Mouse (Mus musculus): ENCODE measurements around the gene Mblac1.

Gene Mblac1

DNA sequence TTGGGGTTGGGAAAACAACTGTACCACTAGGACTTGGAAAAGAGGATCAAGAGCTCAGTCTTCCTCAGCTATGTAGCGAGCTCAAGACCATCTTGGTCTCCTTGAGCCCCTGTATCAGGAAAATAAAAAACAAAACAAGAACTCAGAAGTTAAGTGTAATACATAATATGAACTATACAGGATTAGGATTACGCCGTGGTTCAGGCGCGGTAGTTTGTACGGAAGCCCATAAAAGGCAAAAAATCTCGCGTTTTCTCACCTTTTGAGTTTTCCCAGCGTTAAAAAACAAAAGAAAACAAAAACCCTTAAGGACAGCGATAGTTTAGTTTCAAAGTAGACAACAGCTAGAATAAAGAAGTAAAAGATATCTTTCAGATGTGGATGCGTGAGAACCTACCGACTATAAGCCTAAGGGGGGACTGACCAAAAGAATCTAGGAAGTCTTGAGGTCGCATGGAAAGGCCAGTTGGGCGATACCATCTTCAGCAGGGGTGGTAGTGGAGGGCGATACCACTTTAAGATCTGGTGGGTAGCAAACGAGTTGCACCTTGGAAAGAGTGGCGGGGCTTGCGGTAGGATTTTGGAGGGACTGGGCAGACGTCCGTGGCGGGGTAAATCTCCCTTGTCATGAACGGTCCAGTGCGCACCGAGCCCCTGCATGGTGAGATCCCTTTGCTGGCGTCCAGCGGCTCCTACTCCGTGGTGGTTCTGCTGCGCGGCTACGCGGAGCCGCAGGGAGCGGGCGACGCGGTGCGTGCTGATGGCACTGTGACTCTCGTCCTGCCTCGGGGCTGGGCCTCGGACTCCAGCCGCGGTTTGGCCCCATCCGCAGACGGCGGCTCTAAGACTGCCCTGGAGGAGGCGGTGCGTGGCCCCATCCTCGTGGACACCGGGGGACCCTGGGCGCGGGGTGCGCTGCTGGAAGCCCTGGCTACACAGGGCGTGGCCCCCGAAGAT lies at the start of gene Mblac1:
Gene Mblac1, plus strand, starts transcription at position 544 of the 957 bp plus-strand sequence.
- DNase-seq (ENCODE audit: low spot score), result peak; percentile 90

DNA sequence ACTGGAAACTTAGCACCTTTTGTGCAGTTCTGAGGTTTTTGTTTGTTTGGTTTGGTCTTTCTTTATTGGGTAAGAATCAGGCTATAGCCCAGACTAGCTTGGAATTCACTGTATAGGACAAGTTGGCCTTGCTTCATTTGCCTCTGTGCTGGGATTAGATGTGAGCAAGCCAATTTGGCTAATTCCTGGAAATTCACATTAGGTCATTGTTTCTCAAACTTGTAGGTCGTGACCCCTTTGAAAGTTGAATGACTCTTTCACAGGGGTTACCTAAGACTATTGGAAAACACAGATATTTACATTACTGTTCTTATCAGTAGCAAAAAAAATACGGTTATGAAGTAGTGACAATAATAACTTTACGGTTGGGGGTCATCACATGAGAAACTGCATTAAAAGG lies 39.7 kb upstream of the Mblac1 start:
- no peak for DNase-seq (ENCODE audit: low spot score)

DNA sequence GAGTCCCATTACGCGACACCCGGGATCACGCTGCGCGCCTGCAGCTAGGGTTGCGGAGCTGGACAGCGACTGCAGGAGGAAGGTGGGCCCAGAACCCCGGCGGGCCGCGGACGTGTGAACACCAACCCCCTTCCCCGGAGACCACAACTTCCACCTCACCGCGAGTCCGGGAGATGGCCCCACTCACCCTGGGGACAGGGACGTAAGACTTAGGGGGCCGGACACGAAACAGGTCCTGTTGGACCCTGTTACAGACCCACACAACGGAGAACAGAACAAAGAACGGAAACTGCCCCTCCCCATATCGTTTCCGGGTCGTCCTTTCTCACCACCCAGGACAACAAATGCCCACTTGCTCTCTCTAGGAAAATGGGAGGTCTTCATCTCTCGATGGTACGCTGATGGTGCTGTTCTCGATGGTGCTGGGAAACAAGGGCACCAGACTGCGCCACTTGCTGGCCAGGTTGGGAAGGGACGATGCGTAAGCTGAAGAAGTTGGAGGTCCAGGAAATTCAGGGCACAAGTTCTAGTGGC lies 38.6 kb upstream of the Mblac1 start, which contains the start of gene Zfp113:
Gene Zfp113, minus strand, starts transcription at position 302 of the 534 bp plus-strand sequence.
- peak; percentile 96 for DNase-seq (ENCODE audit: low spot score)

DNA sequence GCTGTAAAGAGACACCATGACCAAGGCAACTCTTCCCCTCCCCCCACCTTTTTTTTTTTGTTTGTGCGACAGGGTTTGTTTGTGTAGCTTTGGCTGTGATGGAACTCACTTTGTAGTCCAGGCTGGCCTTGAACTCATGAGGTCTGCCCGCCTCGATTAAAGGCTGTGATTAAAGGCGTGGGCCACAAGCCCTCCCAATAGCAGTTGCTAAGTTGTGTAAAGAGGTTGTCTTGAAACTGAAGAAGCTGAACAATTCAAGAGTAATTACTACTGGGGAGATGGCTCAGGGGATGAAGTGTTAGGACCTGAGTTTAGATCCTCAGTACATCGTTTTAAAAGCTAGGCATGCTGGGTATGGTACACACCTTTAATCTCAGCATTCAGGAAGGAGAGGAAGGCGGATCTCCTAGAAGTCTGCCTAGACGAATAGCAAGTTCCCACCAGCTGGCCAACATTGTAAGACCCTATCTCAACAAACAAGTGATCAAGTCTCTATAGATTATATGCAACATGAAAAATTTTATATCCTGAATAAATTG lies 33.8 kb upstream of the Mblac1 start:
- DNase-seq (ENCODE audit: low spot score), result no peak

DNA sequence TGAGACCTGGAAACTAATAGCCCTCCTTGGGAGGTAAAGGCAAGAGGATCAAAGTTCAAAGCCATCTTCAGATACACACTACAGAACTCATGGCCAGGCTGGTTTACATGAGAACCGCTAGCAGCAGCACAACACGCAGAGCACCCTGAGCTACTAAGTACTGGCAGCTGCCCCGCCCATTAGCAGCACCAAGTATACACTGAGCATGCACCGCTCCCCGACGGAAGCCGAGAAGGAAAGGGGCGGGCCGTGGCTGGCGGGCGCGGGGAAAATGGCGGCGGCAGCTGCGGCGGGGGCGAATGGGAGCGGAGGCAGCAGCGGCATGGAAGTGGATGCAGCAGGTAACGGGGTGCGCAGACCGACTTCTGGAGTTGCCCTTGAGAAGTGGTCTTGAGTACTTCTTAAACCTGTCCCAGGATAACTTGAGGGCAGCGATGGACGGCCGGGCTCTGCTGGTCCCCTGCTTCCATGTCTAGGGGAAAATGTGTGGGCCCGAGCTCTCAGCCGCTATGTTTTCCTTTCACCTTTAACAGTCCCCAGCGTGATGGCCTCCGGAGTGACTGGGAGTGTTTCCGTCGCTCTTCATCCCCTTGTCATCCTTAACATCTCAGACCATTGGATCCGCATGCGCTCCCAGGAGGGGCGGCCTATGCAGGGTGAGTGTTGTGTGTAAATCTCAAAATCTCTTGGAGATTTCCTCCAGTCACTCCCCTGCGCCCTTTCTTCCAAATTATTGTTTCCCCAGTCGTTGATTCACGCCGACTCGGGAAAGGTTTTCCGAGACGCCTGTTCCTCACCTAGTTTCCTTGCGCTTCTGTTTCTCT lies 33.1 kb upstream of the Mblac1 start, which contains the start of gene Cops6:
Gene Cops6, plus strand, starts transcription at position 230 of the 824 bp plus-strand sequence.
- DNase-seq (ENCODE audit: low spot score), result peak; percentile 96

DNA sequence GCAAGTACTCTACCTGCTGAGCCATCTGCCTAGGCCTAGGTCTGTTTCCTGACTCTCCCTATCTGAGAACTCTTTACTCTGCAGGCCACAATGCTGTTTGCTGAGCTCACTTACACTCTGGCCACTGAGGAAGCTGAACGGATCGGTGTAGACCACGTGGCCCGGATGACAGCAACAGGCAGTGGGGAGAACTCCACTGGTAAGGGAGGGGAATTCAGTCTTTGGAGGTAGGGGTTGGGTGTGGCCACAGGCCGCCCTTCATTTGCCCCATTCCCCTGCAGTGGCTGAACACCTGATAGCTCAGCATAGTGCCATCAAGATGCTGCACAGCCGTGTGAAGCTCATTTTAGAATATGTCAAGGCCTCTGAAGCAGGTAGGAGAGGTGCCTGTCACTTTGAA lies 31.1 kb upstream of the Mblac1 start:
- no peak for DNase-seq (ENCODE audit: low spot score)

DNA sequence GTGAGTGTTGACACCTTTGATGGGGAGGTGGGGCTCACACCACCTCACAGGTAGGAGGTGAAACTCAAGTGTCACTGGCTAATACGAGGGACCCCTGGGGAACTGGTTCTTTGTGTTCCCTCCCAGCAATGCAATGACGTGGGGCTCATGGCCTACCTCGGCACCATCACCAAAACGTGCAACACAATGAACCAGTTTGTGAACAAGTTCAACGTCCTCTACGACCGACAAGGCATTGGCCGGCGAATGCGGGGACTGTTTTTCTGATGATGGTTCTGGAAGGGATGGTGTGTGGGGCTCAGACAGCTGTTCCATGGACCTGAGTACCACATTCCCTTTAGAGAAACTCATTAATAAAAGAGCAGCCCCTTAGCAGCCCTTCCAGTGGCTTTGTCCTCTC lies 30.5 kb upstream of the Mblac1 start:
- DNase-seq (ENCODE audit: low spot score), result no peak

DNA sequence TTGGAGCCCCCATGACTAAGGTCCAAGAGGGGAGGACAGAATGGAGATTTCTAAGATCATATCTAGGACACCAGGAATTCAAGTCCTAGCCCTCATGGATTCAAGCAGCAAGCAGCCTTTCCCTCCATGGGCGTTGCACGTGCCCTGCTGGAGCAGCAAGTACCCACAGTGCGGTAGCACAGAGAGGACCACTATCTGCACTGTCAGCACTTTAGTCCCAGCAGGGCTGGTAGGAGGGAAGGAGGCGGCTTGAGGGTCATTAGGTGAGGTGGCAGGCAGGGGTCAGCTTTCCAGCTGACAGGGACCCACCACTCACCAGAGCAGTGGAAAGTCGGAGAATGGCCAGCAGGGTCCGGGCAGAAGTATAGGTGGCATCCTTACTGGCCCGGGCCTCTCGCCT lies 28.5 kb upstream of the Mblac1 start:
- DNase-seq (ENCODE audit: low spot score), result no peak

DNA sequence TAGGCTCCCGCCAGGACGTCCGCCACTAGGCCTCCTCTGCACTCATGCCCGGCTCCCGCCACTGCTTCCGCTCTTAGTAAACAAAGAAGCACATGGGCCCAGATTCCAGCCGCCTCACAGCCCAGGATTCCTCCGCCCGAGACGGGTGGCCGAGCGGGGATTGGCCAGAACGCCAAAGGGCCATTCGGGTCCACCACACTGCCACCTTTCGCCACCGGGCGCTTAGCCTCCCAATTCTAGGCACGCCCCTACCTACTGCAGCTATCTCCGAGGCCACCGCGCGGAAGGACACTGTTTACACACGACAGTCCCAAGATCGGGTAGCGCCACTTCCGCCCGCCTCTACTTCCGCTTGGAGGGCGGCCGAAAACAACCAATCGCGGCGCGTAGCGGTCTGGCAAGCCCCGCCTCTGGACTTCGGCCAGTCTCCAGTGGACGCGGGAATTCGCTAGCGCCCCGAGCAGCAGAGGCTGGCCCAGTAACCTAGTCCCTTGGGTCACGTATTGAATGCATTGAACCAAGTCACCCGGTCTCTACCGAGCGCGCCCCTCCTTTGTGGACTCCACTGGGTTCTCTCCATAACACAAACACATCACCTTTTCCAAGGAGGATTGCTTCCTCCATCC lies 23.1 kb upstream of the Mblac1 start:
- peak; percentile 99 for DNase-seq (ENCODE audit: low spot score)

DNA sequence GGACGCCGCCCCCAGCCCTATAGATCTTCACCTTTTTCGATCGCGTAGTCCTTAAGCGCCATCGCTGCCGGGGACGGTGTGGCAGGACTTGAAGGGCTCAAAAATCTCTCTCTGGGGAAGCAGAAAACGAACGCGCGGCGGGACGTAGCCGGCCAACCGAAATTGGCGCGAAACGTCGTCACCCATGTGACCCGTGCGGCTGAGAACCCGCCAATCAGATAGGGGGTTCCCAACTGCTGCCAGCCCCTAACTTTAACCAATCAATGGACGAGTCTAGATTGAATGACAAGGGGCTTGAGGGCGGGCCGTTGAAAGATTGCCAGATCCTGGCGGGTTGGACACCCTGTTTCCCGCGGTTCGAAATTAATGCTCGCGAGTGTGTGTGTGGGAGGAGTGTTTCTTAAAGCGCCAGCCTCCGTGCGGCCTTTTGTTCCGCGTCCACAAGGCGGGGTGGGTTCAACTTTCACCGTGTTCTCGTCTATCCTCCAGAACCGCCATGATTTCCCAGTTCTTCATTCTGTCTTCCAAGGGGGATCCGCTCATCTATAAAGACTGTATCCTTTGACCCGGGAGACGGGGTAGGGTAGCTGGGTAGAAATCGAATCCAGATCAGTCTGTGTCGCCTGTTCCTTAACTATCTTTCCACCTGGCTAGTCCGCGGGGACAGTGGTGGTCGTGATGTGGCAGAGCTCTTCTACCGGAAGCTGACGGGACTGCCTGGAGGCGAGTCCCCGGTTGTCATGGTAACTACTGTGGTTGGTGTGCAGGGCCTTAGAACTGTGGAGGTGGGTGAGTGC lies 22.2 kb upstream of the Mblac1 start, which contains the start of the genes Ap4m1 and Mcm7:
Gene Ap4m1, plus strand, starts transcription at position 308 of the 797 bp plus-strand sequence.
Gene Mcm7, minus strand, starts transcription at position 728 of the 797 bp plus-strand sequence.
- peak; percentile 99 for DNase-seq (ENCODE audit: low spot score)

DNA sequence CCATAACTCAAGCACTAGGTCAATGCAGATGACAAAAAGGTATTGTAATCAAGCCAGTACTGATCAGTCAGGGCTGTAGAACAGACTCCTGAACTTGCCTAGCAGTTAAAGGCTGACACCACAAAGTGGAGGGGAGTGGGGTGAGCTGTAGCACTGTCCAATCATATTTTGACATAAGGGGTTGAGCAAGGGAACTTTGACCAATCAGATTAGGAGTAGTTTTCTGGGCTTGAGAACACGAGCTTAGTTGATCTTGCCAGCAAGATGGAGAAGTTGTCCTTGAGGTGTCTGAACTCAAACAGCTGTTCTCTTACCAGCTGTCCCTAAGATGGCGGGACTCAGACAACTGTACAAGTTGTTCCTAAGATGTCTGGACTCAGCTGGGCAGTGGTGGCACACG lies 20.9 kb upstream of the Mblac1 start:
- no peak for DNase-seq (ENCODE audit: low spot score)

DNA sequence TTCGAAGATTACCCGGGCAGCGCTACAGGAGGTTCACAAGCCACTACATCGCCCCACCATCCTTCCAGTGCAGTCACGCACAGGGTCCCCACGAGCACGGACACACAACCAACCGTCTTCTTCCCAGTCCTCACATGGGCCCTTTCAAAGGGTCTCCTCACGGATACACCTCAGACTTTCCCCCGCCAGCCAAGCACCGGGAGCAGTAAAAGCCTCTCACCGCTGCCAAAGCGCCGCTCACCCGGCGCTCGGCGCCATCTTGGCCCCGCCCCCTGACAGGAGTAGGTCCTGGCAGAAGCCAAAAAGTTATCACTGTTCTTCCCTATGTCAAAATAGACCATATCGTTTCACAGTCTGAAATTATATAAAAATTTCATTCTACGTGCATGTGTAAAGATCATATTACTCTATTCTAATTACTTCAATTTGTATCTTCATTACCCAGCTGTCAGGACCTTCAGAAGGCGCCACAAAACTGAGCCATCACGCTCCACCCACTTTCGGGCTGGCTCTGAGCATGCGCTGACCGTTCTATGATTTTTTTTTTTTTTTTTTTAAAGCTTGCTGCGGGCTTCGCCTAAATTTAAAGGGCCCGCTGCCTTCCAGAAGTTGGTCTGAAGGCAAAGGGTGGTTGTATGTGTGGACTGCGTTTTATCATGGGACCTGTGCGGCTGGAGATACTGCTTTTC lies 7.0 kb upstream of the Mblac1 start, which contains the start of the genes Taf6 and Cnpy4:
Gene Taf6, minus strand, starts transcription at position 502 of the 689 bp plus-strand sequence.
Gene Cnpy4, plus strand, starts transcription at position 536 of the 689 bp plus-strand sequence.
- DNase-seq (ENCODE audit: low spot score), result peak; percentile 95

DNA sequence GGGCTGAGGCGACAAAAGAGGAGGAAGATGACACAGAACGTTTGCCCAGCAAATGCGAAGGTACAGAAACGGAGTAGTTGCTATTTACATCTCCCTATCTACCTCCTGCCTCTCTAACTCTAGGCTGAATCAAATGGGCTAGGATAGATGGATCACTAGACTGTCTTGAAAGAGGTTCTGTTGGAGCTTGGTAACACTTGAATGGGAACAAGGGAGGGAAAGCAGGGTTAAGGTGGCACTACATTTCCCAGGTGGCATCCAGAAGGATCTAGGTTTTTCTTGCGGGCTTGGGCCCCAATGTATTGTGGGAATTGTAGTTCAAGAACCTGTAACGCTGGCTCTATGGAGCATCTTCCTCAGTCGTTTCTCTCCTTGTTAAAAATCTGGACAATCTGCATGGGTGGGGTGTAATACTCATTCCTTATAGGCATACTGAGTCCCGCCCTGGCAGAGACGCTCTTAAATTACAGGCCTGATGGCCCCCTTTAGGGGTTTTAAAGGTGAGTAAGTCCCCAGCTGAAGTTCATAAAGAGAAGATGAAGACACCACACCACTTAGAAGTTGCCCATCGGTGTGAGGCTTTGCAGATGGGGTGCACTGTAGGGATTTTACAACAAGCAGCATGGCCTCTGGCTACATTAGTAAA lies 6.3 kb upstream of the Mblac1 start:
- peak; percentile 90 for DNase-seq (ENCODE audit: low spot score)

DNA sequence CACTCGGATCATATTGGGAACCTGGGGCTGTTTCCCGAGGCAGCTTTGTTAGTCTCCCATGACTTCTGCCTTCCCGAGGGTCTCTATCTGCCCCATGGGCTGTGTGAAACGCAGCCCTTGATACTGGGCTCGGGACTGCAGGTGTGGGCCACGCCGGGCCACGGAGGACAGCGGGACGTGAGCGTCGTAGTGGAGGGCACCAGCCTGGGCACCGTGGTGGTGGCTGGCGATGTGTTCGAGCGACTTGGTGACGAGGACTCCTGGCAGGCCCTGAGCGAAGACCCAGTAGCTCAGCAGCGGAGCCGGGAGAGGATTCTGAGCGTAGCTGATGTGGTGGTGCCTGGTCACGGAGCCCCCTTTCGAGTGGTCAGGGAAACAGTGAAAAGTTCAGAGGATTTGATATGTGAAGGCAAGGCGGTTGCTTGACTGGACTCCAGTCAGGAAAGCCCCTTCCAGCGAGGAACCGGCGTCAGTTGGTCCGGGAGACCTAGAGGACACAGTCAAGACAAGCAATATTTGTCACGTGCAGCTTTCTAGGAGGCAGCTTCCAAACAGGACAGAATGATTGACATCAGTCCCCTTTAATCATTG lies 736 bp downstream of the Mblac1 start:
- no peak for DNase-seq (ENCODE audit: low spot score)

DNA sequence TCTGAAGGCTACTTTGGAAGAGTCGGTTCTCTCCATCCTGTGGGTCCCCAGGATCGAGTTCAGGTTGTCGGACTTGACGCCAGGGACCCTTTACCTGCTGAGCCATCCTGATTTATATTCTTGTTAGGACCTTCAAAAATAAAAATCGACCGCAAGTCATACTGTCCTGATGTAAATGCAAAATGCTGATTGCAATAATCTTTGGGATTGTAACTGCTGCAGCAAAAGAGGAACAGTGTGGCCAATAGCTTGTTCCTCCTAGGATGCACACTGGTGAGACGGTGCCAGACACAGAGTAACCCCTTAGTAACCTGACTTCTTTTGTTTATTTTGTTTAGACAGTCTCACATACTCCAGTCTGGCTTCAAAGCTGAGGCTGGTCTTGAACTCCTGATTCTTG lies 1.3 kb downstream of the Mblac1 start:
- no peak for DNase-seq (ENCODE audit: low spot score)

DNA sequence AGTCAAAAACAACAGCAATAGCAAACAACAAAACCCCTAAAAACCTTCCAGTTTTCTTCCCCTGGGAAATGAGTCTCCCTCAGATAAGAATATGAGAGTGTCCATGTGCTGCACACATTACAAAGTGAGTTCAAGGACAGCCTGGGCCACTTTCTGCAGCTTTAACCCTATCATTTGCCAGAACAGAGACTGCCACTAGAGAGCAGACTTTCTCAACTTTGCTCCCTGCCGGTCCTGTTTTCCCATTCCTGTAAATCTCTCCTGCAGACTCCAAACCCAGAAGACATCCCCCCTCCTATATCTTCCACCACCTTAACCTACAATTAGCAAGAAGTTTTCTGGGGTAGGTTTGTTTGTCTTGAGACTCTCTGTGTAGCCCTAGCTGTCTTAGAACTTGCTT lies 5.5 kb downstream of the Mblac1 start:
- no peak for DNase-seq (ENCODE audit: low spot score)

DNA sequence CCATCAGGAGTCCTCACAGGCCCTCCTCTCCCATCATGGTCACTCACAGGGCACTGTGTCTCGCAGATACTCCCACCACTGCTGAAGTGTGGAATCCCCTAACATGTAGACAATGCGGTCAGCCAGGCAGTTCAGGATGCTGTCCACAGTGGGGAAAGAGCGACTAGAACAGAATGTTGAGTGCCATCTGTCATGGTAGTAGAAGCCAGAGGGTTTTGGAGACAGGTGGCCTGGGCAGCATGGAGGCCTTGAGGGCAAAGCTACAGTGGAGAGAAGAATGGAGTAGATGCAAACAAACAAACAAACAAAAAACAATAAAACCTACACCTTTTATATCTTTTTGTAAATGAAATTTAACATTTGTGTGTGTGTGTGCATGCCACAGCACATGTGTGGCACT lies 8.0 kb downstream of the Mblac1 start:
- DNase-seq (ENCODE audit: low spot score), result no peak

DNA sequence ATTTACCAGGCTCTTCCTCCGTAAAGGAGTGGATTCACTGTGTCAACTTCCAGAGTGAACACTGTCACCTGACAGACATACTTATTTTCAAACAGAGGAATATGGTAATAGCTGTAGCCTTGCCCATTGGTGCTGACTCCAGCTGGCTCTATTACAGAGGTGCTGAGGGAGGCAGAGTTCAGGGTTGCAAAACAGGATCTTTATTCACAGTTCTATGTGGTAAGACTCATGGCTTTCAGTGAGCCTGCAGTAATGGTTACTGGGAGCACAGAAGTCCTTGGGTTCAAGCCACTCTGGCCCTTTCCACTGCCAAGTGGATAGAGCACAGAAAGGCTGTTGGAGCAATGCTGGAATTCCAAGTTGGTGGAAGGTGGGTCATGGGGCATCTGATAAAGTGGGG lies 13.1 kb downstream of the Mblac1 start:
- DNase-seq (ENCODE audit: low spot score), result no peak

DNA sequence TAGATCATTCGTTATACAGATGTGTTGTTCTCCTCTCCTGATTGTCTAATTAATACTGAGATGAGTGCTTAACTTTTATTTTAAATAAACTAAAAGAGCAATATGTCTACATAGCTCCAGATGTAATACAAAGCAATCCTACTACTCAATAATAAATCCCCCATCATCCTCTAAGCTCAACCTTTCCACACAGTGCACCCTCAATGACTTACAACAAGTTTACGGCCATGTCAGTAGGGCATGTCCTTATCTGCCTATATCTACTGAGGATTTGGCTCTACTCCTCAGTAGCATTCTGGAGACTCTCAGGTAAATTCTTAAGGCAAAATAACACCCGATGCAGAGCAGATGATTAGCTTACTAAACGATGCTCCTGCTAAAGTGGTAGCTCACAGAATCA lies 13.8 kb downstream of the Mblac1 start:
- DNase-seq (ENCODE audit: low spot score), result no peak
